Mouse (Mus musculus): ENCODE measurements at regions not wholly inside any gene's neighbourhood (a gene's known extent, or its start where the extent isn't known, plus 50 kb on each side); places are given as distances from the start of the nearest gene placed in this dataset.

- TF ChIP-seq CHD2 (IDR thresholded peaks at IDR 0.05; ENCODE audit: low read length) (no peak), POLR2AphosphoS2 (IDR thresholded peaks at IDR 0.05; ENCODE audit: low read length) (no peak), GATA1 (IDR thresholded peaks at IDR 0.05; ENCODE audit: low read depth, low read length) (no peak), GABPA (IDR thresholded peaks at IDR 0.05; ENCODE audit: low read depth, low read length) (no peak), POLR2AphosphoS5 (IDR thresholded peaks at IDR 0.05; ENCODE audit: borderline replicate concordance, low read depth, low read length) (no peak), ZKSCAN1 (IDR thresholded peaks at IDR 0.05; ENCODE audit: low read depth, low read length) (no peak), MAX (IDR thresholded peaks at IDR 0.05; ENCODE audit: low read length) (no peak), ZNF384 (IDR thresholded peaks at IDR 0.05; ENCODE audit: low read depth, low read length) (no peak), SIN3A (IDR thresholded peaks at IDR 0.05; ENCODE audit: low read length) (no peak), MYC (IDR thresholded peaks at IDR 0.05; ENCODE audit: low read depth, low read length) (no peak)
- no peaks in the 10 kb centered on the region for H3K79me2 ChIP-seq (ENCODE audit: control insufficient read depth, insufficient read depth, low read length, poor library complexity)
- H3K27ac ChIP-seq (ENCODE audit: control insufficient read depth, low read depth, low read length): no peak overlapping the region
- H3K27me3 ChIP-seq (ENCODE audit: control insufficient read depth in 1 of 2, insufficient read depth in 2 of 2, low read length in 2 of 2): no peaks in the 10 kb centered on the region
- no peaks in the 10 kb centered on the region for H3K9me3 ChIP-seq (replicated peaks; ENCODE audit: insufficient read depth, low read length)
- H3K4me3 ChIP-seq (ENCODE audit: control insufficient read depth in 1 of 2, insufficient read depth in 1 of 2, low read depth in 2 of 2, low read length in 2 of 2): no peak overlapping the region
- H3K36me3 ChIP-seq (ENCODE audit: control insufficient read depth in 1 of 2, insufficient read depth in 2 of 2, low read length in 2 of 2): no peaks in the 10 kb centered on the region
- H3K4me1 ChIP-seq (ENCODE audit: control insufficient read depth in 1 of 2, insufficient read depth in 2 of 2, low read length in 2 of 2): no peaks in the 10 kb centered on the region
- DNase-seq (ENCODE audit: low read depth, low spot score): no peak
- no peak overlapping the region for H3K9ac ChIP-seq (ENCODE audit: control insufficient read depth, low read depth, low read length, poor library complexity, severe bottlenecking)
Observed at GRCm38 (mm10) chr7:117778996-117779395, 337.0 kb downstream of the Rps15a start.

- Histone ChIP-seq H3K9ac (ENCODE audit: control insufficient read depth, low read depth, low read length, poor library complexity, severe bottlenecking) (no peak overlapping the region), H3K79me2 (ENCODE audit: control insufficient read depth, insufficient read depth, low read length, poor library complexity) (no peaks in the 10 kb centered on the region), H3K27me3 (ENCODE audit: control insufficient read depth in 1 of 2, insufficient read depth in 2 of 2, low read length in 2 of 2) (no peaks in the 10 kb centered on the region), H3K4me3 (ENCODE audit: control insufficient read depth in 1 of 2, insufficient read depth in 1 of 2, low read depth in 2 of 2, low read length in 2 of 2) (no peak overlapping the region), H3K4me1 (ENCODE audit: control insufficient read depth in 1 of 2, insufficient read depth in 2 of 2, low read length in 2 of 2) (no peaks in the 10 kb centered on the region), H3K36me3 (ENCODE audit: control insufficient read depth in 1 of 2, insufficient read depth in 2 of 2, low read length in 2 of 2) (no peaks in the 10 kb centered on the region), H3K9me3 (replicated peaks; ENCODE audit: insufficient read depth, low read length) (no peaks in the 10 kb centered on the region), H3K27ac (ENCODE audit: control insufficient read depth, low read depth, low read length) (no peak overlapping the region)
- TF ChIP-seq USF1 (IDR thresholded peaks at IDR 0.05; ENCODE audit: low read depth, low read length) (no peak), MAZ (IDR thresholded peaks at IDR 0.05; ENCODE audit: low read depth, low read length) (no peak), MEF2A (IDR thresholded peaks at IDR 0.05; ENCODE audit: extremely low read depth, insufficient replicate concordance, low read depth, low read length, poor library complexity, severe bottlenecking) (no peak), MAX (IDR thresholded peaks at IDR 0.05; ENCODE audit: low read length) (no peak), ELF1 (IDR thresholded peaks at IDR 0.05; ENCODE audit: low read depth, low read length) (no peak), CHD2 (IDR thresholded peaks at IDR 0.05; ENCODE audit: low read length) (no peak), RCOR1 (IDR thresholded peaks at IDR 0.05; ENCODE audit: low read depth, low read length) (no peak), ZC3H11A (IDR thresholded peaks at IDR 0.05; ENCODE audit: low read depth, low read length) (no peak), SIN3A (IDR thresholded peaks at IDR 0.05; ENCODE audit: low read length) (no peak)
- DNase-seq (ENCODE audit: low read depth, low spot score): no peak
Observed at GRCm38 (mm10) chr7:117777921-117778320, 338.1 kb downstream of the Rps15a start.
